Mouse (Mus musculus) testis, adult 2 months (tissue): ENCODE data around the gene Rbm6.

Source experiments
- CTCF ChIP-seq: fragments of 200-500 bp; IDR thresholded peaks from 2 replicates; pipeline ENCODE4 v1.5.1; 2012; ENCODE audit warnings: low read depth, mild to moderate bottlenecking, inconsistent platforms, low read length, moderate library complexity; ENCODE audit not compliant: control insufficient read depth, insufficient read depth, insufficient replicate concordance
- POLR2A ChIP-seq: fragments of 200-500 bp; IDR thresholded peaks from 2 replicates; pipeline ENCODE4 v1.6.1; 2012; ENCODE audit warnings: low read depth, mild to moderate bottlenecking, inconsistent platforms, low read length, moderate library complexity; ENCODE audit not compliant: control insufficient read depth

- TF ChIP-seq CTCF, result peak; percentile 41; the same call in 1 of the 2 replicates
- TF ChIP-seq POLR2A, result no peak
Observed at GRCm38 (mm10) chr9:107738841-107739202, 134.2 kb downstream of the Rbm6 start.
